Mouse (Mus musculus): ENCODE measurements at regions not wholly inside any gene's neighbourhood (a gene's known extent, or its start where the extent isn't known, plus 50 kb on each side); places are given as distances from the start of the nearest gene placed in this dataset.

DNA sequence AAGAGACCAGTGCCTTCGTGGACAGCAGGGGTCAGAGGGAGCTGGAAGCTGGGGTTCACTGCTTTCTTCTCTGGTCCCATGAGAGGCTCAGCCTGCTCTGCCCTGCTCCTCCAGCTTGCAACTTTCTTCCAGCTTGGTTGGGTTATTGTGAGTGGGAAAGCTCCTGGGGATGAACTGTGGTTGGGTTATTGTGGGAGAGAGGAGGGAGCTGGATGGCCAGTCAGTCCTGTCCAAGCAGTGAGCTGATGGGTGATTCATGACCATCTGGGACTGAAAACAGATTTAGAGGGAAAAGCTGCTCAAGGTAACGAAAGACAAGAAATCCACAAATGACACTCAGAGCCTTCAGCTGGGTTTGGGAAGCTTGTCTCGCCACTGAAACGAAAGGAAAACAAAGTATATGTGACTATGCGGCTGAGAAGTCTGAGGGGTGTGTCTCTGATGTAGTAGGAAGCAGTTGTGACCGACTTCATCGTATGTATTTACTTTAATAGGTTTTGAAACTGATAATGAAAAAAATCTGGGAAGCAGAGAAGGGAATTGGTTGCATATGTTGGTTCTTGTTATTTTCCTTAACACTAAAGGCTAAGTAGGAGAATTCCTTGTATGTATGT is 365.1 kb downstream of the Cog6 start:
- Histone ChIP-seq H3K27ac (replicated peaks) (no peak overlapping the region), H3K27me3 (ENCODE audit: low read depth, poor library complexity, severe bottlenecking) (peaks cover 6% of the 10 kb centered on the region; the same call in 1 of the 2 replicates), H3K36me3 (no peaks in the 10 kb centered on the region), H3K4me1 (no peaks in the 10 kb centered on the region), H3K4me3 (no peak overlapping the region), H3K9me3 (replicated peaks) (no peaks in the 10 kb centered on the region)
- no peak for DNase-seq (ENCODE audit: low spot score)
- 73% methylated on average over 7 of the region's 7 CpGs for WGBS

DNA sequence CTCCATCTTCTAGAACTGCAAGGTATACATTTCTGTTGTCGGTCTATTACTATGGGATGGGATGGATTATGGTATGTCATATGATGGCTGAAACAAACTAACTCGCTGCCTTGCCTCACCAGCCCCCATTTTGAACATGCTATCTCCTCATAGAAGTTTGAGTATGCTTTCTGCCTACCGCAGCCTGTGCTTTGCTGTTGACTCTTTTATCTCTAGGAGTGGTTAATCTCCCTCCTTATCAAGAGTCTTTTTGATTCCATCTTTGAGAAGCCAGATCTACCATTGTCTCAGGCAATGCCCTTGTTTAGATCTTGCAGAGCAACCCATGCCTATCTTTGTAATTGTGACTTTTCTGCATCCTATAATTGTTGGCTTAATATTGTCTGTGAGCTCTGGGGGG is 367.0 kb downstream of the Cog6 start:
- no peaks in the 10 kb centered on the region for H3K36me3 ChIP-seq
- peaks cover 2% of the 10 kb centered on the region for H3K4me1 ChIP-seq
- no peak overlapping the region for H3K27ac ChIP-seq (replicated peaks)
- no peak overlapping the region for H3K4me3 ChIP-seq
- no peak for DNase-seq (ENCODE audit: low spot score)
- 95% methylated on average over 3 of the region's 3 CpGs for WGBS
- H3K27me3 ChIP-seq (ENCODE audit: low read depth, poor library complexity, severe bottlenecking) = peaks cover 10% of the 10 kb centered on the region; the same call in 1 of the 2 replicates
- no peaks in the 10 kb centered on the region for H3K9me3 ChIP-seq (replicated peaks)

DNA sequence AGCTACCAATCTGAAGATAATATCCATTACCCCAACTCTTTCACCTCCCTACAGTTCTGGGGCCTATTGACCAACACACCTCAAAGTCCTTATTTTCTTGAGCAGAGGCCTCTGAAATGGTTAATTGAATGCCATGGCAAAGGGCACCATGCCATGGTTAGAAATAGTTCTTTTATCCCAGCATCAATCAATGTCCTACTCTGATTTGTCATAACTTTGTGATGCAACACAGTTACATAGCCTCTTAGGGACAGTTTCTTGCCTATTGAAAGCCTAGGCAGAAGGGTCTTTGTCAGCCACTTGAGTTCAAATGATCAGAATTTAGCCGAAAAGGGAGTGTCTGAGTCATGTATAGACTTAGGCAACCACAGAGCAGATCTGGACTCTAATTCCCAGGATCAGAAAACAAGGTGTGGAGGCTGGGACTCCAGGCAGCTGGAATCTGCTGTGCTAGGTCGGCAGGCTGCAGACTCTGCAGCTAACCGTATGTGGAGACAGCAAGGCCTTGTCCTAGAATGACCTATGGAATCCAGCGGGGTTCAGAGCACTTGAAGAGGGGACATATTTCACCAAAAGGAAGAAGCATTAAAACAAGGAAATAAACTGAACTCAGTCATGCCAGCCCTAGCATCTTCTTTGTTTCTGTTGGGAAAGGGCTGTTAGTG is 368.1 kb downstream of the Cog6 start:
- Histone ChIP-seq H3K4me1 (peaks cover 13% of the 10 kb centered on the region), H3K36me3 (no peaks in the 10 kb centered on the region), H3K9me3 (replicated peaks) (no peaks in the 10 kb centered on the region), H3K27ac (replicated peaks) (no peak overlapping the region), H3K27me3 (ENCODE audit: low read depth, poor library complexity, severe bottlenecking) (peaks cover 14% of the 10 kb centered on the region; the same call in 1 of the 2 replicates), H3K4me3 (no peak overlapping the region)
- 85% methylated on average over 4 of the region's 4 CpGs for WGBS
- DNase-seq (ENCODE audit: low spot score) = no peak

DNA sequence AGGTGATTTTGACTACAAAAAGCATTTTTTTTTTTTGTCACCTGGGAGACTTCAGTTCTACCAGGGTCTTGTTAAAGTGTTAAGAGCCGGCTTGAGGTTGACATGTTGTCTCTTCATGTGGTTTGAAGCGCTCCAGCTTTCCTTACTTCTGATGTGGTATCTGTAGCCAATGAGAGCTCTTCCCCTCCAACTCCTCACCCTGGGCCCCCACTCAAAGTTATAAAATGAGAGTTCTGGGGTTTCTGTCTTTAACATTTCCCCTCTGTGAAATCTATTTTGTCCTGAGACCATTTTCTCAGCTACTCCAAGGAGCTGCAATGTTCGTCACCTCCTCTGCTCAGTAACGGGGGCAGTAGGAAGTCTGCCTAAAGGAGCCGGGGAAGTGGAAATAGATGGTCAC is 369.1 kb downstream of the Cog6 start:
- H3K9me3 ChIP-seq (replicated peaks) = no peaks in the 10 kb centered on the region
- peaks cover 22% of the 10 kb centered on the region for H3K4me1 ChIP-seq
- H3K4me3 ChIP-seq = no peak overlapping the region
- H3K27me3 ChIP-seq (ENCODE audit: low read depth, poor library complexity, severe bottlenecking) = peaks cover 16% of the 10 kb centered on the region
- DNase-seq (ENCODE audit: low spot score) = no peak
- 91% methylated on average over 5 of the region's 5 CpGs for WGBS
- H3K27ac ChIP-seq (replicated peaks) = no peak overlapping the region
- H3K36me3 ChIP-seq = no peaks in the 10 kb centered on the region

DNA sequence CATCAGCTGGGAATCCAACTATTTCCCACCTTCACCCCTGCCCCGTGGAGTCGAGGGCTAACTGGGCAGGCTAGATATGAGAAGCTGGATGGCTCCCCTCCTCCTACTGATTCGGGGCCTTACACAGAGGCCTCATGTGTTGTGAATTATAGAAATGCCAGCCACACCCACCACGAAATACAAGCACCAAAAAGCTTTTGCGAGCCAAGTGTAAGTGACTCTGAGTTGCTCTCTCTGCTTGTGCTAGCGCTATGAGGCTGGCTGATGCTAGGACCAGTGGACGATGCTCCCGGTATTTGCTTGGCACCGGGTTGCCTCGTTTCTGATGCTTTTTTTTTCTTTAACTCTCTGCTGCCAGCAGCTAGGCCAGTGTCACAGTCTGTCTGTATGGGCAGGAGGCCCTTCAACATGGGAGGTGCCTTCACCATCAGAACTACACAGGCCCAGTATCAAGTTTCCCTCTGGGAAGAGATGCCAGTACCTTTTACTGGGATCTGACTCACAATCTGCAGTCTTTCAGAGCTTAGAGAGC is 369.8 kb downstream of the Cog6 start:
- no peak for DNase-seq (ENCODE audit: low spot score)
- WGBS = 84% methylated on average over 10 of the region's 10 CpGs
- H3K4me3 ChIP-seq = no peak overlapping the region
- H3K27me3 ChIP-seq (ENCODE audit: low read depth, poor library complexity, severe bottlenecking) = peaks cover 22% of the 10 kb centered on the region
- no peak overlapping the region for H3K27ac ChIP-seq (replicated peaks)
- H3K36me3 ChIP-seq = no peaks in the 10 kb centered on the region
- H3K4me1 ChIP-seq = peaks cover 22% of the 10 kb centered on the region
- no peaks in the 10 kb centered on the region for H3K9me3 ChIP-seq (replicated peaks)

DNA sequence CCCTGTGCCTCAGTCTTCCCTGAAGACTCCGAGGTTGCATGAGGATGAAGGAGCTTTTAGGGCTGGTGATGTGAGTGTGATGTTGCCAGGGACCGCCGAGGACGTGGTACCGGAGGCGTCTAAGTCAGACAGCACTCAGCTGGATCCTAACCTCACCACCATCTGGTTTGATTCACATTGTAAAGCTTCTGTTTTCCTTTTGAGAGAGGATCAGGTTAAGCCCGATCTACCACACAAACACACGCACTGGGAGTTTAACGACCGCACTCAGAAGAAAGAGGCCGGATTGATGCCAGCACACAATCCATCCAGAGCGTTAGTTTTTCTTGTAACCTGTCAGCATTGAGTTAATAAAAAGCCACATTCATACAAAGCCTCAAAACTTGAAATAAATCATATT is 371.9 kb downstream of the Cog6 start:
- H3K9me3 ChIP-seq (replicated peaks) = no peaks in the 10 kb centered on the region
- H3K27me3 ChIP-seq (ENCODE audit: low read depth, poor library complexity, severe bottlenecking) = peaks cover 27% of the 10 kb centered on the region
- peak; percentile 18 for DNase-seq (ENCODE audit: low spot score)
- H3K4me1 ChIP-seq = peaks cover 33% of the 10 kb centered on the region
- no peaks in the 10 kb centered on the region for H3K36me3 ChIP-seq
- no peak overlapping the region for H3K4me3 ChIP-seq
- H3K27ac ChIP-seq (replicated peaks) = peak overlapping the region; percentile 77
- 51% methylated on average over 12 of the region's 12 CpGs for WGBS

DNA sequence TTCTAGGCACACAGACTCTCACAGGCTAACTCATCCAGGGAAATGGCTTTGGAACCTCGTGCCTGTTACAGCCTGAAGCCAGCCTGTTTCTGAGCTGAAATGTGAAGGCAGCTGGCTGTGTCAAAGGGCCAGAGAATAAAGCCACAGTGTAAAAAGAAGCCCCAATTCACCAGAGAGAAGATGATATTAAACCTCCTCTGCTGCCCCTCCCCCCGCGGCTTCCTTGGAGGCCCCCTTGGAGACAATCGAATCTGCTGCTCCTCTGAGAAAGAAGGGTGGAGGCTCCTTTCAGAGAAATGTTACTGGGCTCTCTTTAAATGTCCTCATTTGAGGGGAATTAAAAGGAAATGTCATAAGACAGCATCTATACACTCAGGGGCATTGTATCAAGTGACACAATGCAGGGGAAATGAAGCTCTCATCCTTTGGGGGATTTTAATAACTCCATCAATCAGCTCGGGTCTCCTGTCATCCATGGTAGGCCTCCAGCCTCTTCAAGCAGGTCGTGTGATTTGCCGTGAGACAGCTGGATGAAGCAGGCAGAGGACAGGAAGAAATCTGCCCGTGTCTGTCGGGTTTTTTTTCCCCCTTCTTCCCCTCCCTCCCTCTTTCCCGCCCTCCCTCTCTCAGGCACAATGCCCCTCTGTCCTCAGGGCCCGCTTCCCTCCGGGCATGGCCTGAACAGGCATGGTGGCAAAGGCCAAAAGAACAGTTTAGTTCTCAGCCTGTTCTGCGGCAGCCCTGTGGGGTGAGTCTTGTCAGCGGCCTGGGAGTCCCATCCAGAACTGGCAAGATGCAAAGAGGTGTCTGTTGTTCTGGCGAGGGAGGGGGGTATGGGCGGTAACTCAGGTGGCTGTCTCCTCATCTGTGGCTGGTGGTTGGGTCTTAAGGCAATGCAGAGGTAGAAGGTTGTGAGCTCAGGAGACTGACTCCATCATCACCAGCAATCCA is 372.6 kb downstream of the Cog6 start:
- no peak overlapping the region for H3K4me3 ChIP-seq
- no peaks in the 10 kb centered on the region for H3K9me3 ChIP-seq (replicated peaks)
- H3K4me1 ChIP-seq = peaks cover 33% of the 10 kb centered on the region
- WGBS = 28% methylated on average over 16 of the region's 16 CpGs
- peaks cover 27% of the 10 kb centered on the region for H3K27me3 ChIP-seq (ENCODE audit: low read depth, poor library complexity, severe bottlenecking)
- DNase-seq (ENCODE audit: low spot score) = peak; percentile 43
- peak overlapping the region; percentile 77 for H3K27ac ChIP-seq (replicated peaks)
- H3K36me3 ChIP-seq = no peaks in the 10 kb centered on the region

DNA sequence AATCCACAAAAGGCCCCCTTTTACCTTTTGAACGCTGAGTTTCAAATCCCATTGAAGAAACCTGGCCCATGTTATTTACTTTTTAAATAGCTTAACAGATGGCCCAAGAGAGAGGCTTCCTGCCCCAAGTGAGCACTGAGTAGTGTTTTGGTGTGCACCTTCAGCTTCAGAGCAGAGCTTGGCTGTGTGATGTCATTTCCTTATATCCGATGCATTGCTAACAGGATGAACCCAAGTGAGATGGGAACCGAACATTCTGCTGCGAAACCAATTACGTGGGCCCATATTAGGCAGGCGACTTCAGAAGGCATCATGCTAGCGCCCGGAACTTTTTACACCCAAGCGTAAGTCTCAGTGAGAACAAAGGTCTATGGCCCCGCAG is 373.2 kb downstream of the Cog6 start:
- H3K4me3 ChIP-seq = no peak overlapping the region
- H3K36me3 ChIP-seq = no peaks in the 10 kb centered on the region
- DNase-seq (ENCODE audit: low spot score) = no peak
- H3K27ac ChIP-seq (replicated peaks) = peak overlapping the region; percentile 77
- H3K27me3 ChIP-seq (ENCODE audit: low read depth, poor library complexity, severe bottlenecking) = peaks cover 27% of the 10 kb centered on the region
- peaks cover 33% of the 10 kb centered on the region for H3K4me1 ChIP-seq
- no peaks in the 10 kb centered on the region for H3K9me3 ChIP-seq (replicated peaks)
- WGBS = 82% methylated on average over 10 of the region's 10 CpGs

DNA sequence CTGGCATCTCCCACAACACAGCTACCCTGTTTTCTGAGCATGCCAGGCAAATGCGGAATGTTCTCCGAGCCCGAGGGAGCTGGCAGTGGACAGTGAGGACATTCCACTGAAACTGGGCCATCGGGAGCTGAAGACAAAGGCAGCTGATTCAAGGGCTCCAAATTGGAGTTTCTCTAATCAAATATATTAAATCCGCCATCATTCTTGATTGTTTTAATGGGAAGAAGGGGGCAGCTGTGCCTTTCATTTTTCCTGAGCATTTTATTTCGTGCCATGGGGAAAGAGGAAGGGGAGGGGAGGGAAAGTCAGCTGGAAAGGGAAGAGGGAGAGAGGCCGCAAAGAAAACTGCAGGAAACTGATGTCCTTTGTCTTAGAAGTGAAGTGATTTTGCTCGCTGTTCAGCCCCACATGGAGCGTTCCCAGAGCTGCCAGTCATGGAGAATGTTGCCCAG is 373.9 kb downstream of the Cog6 start:
- Histone ChIP-seq H3K9me3 (replicated peaks) (no peaks in the 10 kb centered on the region), H3K4me1 (peaks cover 33% of the 10 kb centered on the region), H3K27me3 (ENCODE audit: low read depth, poor library complexity, severe bottlenecking) (peaks cover 27% of the 10 kb centered on the region), H3K4me3 (no peak overlapping the region), H3K36me3 (no peaks in the 10 kb centered on the region), H3K27ac (replicated peaks) (peak overlapping the region; percentile 77)
- DNase-seq (ENCODE audit: low spot score) = no peak
- whole genome bisulfite sequencing = 77% methylated on average over 9 of the region's 9 CpGs

DNA sequence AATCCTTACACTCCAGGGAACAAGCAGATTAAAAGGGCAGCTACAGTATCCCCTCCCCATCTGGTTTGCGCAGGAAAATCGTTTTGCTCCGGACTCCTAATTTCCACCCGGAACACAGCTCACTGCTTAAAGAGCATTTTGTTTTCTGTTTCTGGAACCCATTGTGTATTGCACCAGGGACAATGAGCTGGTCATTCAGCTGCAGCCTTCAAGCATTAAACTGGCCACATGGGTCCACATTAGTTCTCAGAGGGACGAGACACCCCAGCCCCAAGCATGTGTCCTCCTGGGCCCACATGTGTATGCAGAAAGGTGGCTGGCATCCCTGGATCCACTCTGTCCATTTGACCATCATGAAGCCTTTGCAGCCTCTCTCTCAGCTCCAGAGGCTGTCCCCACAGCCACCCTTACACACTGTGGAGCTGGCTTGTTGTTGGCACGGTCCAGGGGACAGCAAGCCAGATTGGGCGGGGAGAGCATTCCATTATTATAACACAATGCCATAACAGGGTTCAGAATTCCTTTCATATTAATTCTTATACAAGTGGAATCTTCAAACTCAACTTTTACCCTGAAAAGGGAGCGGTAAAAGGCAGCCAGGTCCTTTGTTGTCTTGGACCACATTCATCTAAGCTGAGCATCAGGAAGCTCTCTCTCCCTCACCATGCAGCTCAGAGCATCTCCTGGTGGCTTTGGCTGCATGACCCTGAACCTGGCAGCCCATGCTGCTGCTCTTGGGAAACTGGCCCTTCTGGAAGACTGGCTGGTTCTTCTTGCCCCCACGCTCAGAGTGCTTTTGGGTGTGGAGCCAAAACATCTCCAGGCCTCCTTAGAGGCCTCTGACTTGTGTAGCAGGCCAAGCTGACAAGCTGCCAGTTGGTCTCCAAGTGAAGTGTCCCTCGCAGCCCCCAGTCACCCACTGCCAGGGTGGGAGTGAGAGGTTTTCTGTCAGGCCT is 373.4 kb downstream of the Foxo1 start:
- peaks cover 18% of the 10 kb centered on the region for H3K27me3 ChIP-seq (ENCODE audit: low read depth, poor library complexity, severe bottlenecking)
- no peak for DNase-seq (ENCODE audit: low spot score)
- no peak overlapping the region for H3K27ac ChIP-seq (replicated peaks)
- peaks cover 33% of the 10 kb centered on the region for H3K4me1 ChIP-seq
- H3K4me3 ChIP-seq = no peak overlapping the region
- 91% methylated on average over 10 of the region's 10 CpGs for WGBS
- H3K36me3 ChIP-seq = no peaks in the 10 kb centered on the region
- no peaks in the 10 kb centered on the region for H3K9me3 ChIP-seq (replicated peaks)

DNA sequence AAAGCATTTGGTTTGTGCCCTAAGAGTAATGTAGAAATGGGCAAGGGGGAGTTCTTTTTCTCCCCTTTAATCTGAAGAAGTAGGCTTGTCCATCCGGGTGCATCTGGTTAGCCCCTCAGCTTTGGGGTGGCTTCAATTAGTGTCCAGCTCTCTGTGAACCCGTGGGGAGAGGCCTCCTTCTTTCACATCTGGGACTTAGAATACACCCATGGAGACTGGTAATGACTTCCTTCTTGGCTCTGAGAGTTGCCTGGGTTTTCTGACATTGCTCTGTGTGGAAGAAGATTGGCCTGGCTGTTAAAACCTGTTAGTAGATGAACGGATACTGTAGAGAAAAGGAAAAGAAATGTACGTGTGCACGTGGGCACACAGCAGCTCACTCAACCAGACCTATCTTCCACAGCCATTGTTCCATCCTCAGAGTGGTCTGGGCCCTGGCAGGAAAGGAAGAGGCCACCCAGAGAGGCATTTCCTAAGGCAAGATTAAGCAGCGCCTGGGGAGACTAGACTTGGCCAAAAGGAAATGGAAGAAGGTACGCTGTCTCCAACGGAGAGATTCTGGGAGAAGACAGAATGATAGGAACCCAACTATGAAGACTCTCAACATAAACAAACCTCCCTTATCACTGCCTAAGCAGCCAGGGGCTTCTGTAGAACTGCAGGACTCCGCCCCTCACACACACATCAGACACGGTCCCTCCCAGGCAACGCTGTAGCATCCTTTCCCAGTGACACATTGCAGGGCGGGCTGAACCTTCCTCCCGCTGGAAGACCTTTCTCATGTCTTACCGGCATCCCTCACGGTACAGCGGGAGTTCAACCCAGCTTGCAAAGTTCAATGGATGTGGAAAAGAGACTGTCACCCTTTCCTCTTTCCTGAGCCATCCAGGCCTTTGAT is 372.4 kb downstream of the Foxo1 start:
- no peaks in the 10 kb centered on the region for H3K36me3 ChIP-seq
- WGBS = 73% methylated on average over 16 of the region's 16 CpGs
- DNase-seq (ENCODE audit: low spot score) = no peak
- H3K4me1 ChIP-seq = peaks cover 33% of the 10 kb centered on the region
- peaks cover 18% of the 10 kb centered on the region for H3K27me3 ChIP-seq (ENCODE audit: low read depth, poor library complexity, severe bottlenecking)
- H3K9me3 ChIP-seq (replicated peaks) = no peaks in the 10 kb centered on the region
- H3K4me3 ChIP-seq = no peak overlapping the region
- no peak overlapping the region for H3K27ac ChIP-seq (replicated peaks)

Data from midbrain, embryonic 10.5 days (tissue).